Mouse (Mus musculus) ES-E14 (cell line): Measurements from ENCODE around the gene Otud4.

ENCODE experiments used
- CHD2 ChIP-seq: IDR thresholded peaks from 2 replicates; pipeline ENCODE4 v1.6.1; 2014; ENCODE audit warnings: mild to moderate bottlenecking, low read depth, low read length, inconsistent platforms
- HCFC1 ChIP-seq: IDR thresholded peaks from 2 replicates; pipeline ENCODE4 v1.6.1; 2012; ENCODE audit warnings: low read length, inconsistent platforms, borderline replicate concordance; ENCODE audit not compliant: insufficient read depth
- ZC3H11A ChIP-seq: IDR thresholded peaks from 2 replicates; pipeline ENCODE4 v1.6.1; 2012; ENCODE audit warnings: low read depth, mild to moderate bottlenecking, inconsistent platforms, low read length, borderline replicate concordance

GRCm38 (mm10) chr8:79650158-79650814 is 10.9 kb downstream of the Otud4 start:
- TF ChIP-seq ZC3H11A (no peak), CHD2 (no peak), HCFC1 (no peak)
